Mouse (Mus musculus) urinary bladder, adult 2 months (tissue): ENCODE measurements around the gene Rps6kl1. TPM values are rescaled to one million over a fixed set of nuclear protein-coding genes. Genes with fewer than 3 reads are reported as not detected.

Source experiments
- DNase-seq: peaks from one replicate; pipeline ENCODE4 v3.0.0; 2022; ENCODE audit warnings: low spot score
- polyA plus RNA-seq: library from polyadenylated mRNA; depleted of rRNA; stranded (reverse); fragments of >200 nt; gene quantifications from 2 replicates; pipeline ENCODE4 v1.2.3, GENCODE M21; 2012

Gene Rps6kl1
- polyA plus RNA-seq, 1 experiment = 0.34 TPM

- DNase-seq = no peak
Measured at GRCm38 (mm10) chr12:85141096-85141495, 10.0 kb downstream of the Rps6kl1 start.

- DNase-seq = no peak
Measured at GRCm38 (mm10) chr12:85140036-85140701, 10.9 kb downstream of the Rps6kl1 start.

- DNase-seq = no peak
Measured at GRCm38 (mm10) chr12:85136627-85137026, 14.4 kb downstream of the Rps6kl1 start.

GRCm38 (mm10) chr12:85135513-85136470 is 15.3 kb downstream of the Rps6kl1 start:
- DNase-seq = no peak

- no peak for DNase-seq
Measured at GRCm38 (mm10) chr12:85134043-85134794, 16.8 kb downstream of the Rps6kl1 start.

- no peak for DNase-seq
Measured at GRCm38 (mm10) chr12:85131361-85131760, 19.7 kb downstream of the Rps6kl1 start.

GRCm38 (mm10) chr12:85129426-85129978 is 21.6 kb downstream of the Rps6kl1 start:
- DNase-seq = no peak

- no peak for DNase-seq
Measured at GRCm38 (mm10) chr12:85126986-85127603, 24.0 kb downstream of the Rps6kl1 start.

GRCm38 (mm10) chr12:85124751-85125150 is 26.3 kb downstream of the Rps6kl1 start:
- DNase-seq = no peak

- DNase-seq = no peak
Measured at GRCm38 (mm10) chr12:85123645-85124044, 27.4 kb downstream of the Rps6kl1 start.

GRCm38 (mm10) chr12:85123108-85123530 is 27.9 kb downstream of the Rps6kl1 start:
- DNase-seq = no peak

GRCm38 (mm10) chr12:85121806-85122459 is 29.1 kb downstream of the Rps6kl1 start:
- DNase-seq = no peak

- DNase-seq = no peak
Measured at GRCm38 (mm10) chr12:85115678-85116077, 35.4 kb downstream of the Rps6kl1 start.

GRCm38 (mm10) chr12:85113917-85114316 is 37.1 kb downstream of the Rps6kl1 start:
- no peak for DNase-seq

- no peak for DNase-seq
Measured at GRCm38 (mm10) chr12:85113337-85113736, 37.7 kb downstream of the Rps6kl1 start.

- DNase-seq = no peak
Measured at GRCm38 (mm10) chr12:85112550-85113251, 38.4 kb downstream of the Rps6kl1 start.

- DNase-seq = peak; percentile 87
Measured at GRCm38 (mm10) chr12:85110698-85111592, 40.1 kb downstream of the Rps6kl1 start, which contains the start of the genes Prox2 and Dlst. Gene Prox2 (minus strand): TSS chr12:85110759. Gene Dlst (plus strand): TSS chr12:85110833.

- DNase-seq = no peak
Measured at GRCm38 (mm10) chr12:85110011-85110697, 40.9 kb downstream of the Rps6kl1 start.
